Mouse (Mus musculus): Measurements from ENCODE around the gene Bloc1s2.
A peak's percentile ranks its signal among the peaks of the same experiment; 100 is the strongest.

Gene Bloc1s2

DNA sequence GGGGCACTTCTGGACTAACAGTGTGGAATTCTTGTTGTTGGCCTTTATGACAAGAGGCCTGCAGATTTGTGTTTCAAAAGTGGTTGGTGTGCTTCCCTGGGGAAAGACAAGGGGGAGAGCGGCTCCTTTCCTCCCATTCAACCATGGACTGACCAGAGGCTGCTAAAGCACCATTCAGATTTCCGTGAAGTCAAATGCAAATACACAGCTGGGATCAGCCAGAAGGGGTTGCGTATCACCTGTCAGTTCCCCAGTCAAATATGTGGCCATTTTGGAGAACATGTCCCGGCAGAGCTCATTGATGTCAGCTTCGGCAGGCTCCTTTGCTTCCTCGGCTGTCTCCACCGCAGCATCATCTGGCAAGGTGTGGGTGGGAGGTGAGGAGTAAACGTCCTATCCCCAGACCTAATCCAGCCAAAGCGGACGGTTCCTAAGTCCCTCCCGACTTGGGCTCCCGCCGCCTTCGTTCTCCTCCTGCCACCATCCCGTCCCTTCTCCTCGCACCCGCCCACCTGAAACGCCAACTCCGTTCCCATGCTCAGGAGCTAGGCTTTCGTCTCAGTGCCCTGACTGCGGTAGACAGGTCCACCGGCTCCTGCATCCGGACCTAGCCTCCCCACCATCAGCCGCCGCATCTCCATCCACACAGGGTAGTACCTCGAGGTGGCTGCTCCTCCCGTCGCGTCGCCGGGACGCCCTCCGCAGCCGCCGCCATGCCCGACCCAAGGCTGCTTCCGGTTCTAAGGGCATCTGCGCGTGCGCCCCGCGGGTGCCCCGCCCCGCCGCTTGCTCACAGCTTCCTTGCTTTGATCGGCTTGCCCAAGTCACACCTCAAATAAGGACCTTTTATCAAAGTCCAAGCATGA, at the start of gene Bloc1s2:
Gene Bloc1s2 (minus strand): TSS at position 745 of the 866 bp plus-strand sequence.
- DNase-seq (ENCODE audit: low read depth), result peak; percentile 94

DNA sequence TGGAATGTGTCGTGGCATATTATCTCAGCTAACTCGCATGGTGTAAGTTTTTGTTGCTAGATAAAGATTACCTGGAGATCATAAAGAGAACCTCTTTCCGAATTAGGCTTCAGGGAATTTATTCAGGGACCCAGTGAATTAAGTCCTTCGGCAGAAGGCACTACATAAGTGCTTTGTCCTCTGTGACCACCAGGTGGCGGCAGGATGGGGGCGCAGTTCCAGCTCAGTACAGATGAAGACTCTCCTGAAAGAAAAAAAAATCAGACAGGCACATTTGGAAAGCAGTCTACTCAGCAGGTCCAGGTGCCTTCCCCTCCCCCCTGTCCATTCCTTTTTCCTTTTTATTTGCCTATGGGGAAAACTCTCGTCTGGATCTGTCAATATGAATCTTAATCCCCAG, 48.9 kb upstream of the Bloc1s2 start:
- DNase-seq (ENCODE audit: low read depth), result peak; percentile 70

DNA sequence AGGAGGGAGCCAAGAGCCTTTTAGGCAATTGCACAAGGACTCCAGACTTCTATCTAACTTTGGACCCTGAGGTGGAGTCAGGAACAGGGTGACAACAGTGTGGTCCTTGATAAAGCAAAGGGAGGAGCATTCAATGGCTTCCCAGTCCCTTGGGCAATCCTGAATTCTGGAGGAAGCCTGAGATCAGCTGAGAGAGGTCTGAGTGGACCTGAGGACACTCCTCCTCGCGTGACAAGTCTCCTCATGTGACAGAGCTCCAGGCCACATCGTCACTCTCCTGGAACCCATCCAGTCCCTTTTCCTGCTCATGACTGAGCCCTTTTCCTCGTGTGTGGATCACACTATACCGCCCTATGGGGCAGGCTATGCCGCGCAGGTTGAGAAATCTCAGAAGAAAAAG, 47.7 kb upstream of the Bloc1s2 start:
- DNase-seq (ENCODE audit: low read depth), result no peak

DNA sequence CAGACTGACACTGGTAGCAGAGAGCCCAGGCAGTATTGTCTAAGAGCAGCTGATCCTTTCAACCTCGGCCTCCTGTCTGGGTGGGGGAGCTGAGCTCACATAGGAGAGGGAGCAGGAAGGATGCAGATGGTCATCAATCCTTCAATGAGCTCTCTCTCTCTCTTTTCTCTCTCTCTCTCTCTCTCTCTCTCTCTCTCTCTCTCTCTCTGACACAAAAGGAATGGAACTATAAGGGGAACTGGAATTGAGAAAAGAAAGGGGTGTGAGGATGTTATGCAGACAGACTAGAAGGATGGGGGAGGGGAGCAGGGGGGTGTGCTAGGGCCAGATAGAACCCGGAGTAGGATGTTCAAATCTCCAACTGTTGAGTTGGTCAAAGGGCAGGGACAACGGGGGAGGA, 46.1 kb upstream of the Bloc1s2 start, which contains the start of gene Pkd2l1:
Gene Pkd2l1 (minus strand): TSS at position 101 of the 400 bp plus-strand sequence.
- DNase-seq (ENCODE audit: low read depth), result no peak

DNA sequence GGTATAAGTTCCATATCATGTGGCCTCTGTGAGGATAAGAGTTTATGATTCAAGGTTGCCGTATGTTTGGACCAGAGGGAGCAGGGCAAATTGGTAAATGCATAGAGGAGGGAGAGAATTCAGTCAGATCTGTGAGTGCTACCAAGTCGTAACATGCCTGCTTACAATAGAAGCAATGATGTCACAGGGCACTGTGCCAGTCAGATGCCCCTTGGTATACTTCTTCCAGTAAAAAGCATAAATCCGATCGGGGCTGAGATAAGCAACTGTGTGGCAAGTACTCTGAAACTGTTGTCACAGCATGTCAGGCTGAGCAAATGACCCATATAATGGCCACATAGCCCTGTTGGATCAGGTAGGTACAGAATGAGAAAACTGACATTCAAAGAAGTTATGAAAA, 42.8 kb upstream of the Bloc1s2 start:
- DNase-seq (ENCODE audit: low read depth), result no peak

DNA sequence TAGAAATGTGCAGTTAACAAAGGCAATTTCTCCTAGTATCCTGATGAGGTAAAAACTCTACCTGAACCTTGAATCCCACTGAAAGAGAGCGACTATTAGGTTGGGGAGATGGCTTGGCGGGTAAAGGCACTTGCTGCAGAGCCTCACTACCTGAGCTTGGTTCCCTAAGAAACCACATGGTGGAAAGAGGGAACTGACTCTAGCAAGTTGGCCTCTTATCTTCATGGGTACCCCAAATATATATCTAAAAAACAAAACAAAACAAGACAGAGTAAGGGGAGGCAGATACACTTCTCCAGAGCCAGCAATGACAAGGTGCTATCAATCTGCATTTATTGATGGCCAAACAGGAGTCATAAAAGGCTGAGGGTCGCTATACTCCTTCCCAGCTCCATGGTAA, 37.7 kb upstream of the Bloc1s2 start:
- no peak for DNase-seq (ENCODE audit: low read depth)

DNA sequence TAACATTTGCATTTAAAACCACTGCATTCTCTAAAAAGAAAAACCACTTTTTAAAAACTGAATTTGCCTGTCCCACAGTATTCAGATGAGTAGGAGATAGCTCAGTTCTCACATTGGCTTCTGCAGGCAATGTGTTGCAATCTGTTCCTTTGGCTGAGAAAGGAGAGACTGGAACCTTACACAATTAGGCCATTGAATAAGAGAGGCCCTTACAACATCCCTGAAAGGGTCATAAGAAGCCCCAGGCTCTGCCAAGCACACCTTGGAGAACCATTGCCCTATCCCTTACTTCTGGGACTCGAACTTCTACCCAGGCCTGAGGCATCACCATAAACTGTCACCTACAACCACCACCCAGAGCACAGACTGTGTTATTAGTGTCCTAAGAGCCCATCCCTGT, 34.3 kb upstream of the Bloc1s2 start:
- no peak for DNase-seq (ENCODE audit: low read depth)

DNA sequence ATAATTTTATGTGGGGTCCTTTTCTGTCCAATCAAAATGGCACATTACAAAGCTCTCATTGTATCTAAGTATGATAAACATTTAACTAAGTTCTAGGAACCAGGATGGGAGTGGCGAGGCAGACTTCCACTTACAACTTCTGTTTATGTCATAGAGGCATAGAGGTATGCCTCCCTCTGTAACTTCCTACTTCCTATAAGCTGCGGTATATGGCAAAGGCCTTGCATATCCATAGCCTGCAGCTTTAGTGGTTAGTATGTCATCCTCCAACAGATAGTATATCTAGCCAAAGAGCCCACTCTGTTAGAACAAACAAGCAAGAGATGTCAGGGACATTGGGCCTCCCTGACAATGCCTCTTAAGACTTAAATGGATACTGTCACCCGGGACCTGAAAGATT, 30.5 kb upstream of the Bloc1s2 start:
- no peak for DNase-seq (ENCODE audit: low read depth)

DNA sequence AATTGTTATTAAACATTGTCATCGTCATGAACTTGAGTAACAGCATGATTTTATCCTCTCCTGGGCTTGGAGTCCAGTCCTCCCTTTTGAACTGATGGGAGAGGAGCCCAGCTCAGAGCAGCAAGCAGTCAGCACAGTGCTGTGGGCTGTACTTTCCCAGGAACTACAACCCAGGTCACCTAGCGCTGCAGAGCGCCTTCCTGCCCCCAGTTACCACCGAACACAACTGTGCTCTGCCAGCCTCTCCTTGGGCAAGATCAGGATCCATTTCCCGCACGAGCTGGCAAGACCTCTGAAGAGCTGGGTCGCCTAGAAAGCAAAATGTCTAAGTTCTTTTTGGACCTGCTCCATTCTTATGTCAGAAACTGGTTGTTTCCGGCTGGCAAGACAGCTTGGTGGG, 28.6 kb upstream of the Bloc1s2 start:
- no peak for DNase-seq (ENCODE audit: low read depth)

DNA sequence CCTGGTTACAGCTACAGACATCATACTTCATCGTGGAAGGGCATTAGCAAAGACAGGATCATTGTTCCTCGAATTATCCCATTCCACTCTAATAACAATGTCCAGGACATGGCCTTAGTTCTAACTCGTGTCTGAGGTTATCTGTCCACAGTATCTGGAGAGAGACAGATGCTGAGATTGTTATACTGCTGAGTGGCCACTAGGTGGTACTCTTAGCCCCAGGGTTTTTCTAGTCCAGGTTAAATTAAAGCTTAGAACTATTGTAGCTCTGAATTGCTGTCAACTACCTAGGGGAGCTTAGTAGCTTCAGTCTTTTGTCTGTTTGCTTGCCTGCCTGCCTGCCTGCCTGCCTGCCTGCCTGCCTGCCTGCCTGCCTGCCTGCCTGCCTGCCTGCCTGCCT, 15.3 kb upstream of the Bloc1s2 start:
- DNase-seq (ENCODE audit: low read depth), result peak; percentile 45

DNA sequence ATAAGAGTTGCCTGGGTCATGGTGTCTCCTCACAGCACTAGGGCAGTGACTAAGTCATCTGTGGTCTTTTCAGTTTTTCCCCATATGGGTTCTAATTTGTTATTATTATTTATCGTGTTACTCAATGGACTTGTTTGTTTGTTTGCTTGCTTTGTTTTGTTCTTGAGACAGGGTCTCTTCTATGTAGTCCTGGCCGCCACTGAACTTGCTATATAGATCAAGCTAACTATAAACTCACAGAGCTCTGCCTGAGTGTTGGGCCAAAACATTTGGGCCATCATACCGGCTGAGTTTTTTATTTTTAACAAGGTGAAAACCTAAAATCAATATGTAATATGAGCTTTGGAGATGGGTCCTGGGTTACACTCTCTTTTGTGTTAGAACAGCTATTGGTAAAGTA, 13.1 kb upstream of the Bloc1s2 start:
- no peak for DNase-seq (ENCODE audit: low read depth)

DNA sequence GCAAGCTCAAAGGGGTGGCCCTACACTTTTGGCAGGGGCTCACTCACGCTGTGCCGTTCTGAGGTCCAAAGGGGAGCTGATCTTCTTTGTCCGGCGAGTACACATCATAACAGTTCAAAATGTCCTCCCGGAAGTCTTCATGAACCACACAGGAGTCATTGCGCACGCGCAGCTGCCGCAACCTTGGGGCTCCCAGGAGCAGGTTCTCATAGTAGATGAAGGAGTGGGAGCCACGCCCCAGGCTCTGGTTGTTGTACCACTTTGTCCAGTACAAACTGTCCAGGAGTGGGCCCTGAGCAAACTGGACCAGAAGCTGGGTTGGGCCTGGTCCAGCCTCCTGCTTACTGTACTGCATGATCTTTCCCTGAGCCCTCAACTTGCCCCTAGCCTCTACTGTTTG, 10.8 kb upstream of the Bloc1s2 start:
- DNase-seq (ENCODE audit: low read depth), result no peak

DNA sequence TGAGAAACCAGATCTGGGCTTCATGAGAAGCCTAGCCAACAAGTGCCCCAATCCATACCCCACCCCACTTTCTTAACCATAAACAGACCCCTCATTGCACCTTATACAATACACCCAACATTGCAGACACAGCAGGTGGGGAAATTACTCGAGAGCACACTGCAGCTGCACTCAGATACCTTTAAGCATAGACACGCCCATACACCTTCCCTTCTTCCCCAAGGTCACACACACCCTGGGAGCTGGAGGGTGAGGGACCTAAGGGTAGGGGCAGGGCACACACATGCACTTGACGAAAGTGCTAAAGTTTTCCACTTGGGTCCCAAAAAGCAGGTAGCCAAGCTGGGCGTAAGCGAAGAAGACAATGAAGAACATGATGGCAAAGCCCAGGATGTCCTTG, 7.5 kb upstream of the Bloc1s2 start:
- no peak for DNase-seq (ENCODE audit: low read depth)

DNA sequence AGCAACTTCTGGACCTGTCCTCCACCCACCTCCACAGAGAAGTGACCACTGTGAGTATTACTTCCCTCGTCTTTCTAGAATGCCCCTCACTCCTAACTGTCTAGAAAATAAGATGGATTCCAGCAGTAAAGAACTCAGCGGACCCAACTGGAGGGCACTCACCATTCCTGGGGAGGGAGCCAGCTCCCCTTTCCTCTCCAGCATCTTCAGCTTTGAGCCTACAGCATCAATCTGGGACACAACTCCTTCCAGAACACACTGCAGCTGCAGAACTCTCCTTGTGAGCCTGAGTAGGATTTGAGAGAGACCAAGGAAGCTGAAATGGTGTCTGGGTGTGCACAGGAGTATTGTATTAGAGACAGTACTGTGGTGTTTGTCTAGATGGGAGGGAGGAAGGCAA, 2.7 kb upstream of the Bloc1s2 start:
- DNase-seq (ENCODE audit: low read depth), result no peak

DNA sequence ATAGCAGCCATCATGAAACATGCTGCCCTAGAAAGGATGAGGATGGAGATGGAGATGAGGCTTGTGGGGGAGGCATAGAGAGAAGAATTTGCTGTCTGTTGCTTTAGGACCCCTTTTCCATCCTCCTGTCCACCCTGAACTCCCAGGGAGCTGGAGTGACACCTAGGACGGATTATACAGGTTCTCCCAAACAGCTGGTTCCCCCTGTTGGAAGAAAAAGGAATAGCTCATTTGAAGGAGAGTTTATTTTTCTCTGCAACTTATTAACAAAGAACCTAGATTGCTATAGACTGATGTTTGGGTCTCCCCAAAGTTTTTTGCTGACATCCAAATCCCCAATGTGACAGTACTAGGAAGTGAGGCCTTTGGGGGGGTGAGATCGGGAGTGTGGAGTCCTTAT, 2.1 kb upstream of the Bloc1s2 start:
- peak; percentile 26 for DNase-seq (ENCODE audit: low read depth)

DNA sequence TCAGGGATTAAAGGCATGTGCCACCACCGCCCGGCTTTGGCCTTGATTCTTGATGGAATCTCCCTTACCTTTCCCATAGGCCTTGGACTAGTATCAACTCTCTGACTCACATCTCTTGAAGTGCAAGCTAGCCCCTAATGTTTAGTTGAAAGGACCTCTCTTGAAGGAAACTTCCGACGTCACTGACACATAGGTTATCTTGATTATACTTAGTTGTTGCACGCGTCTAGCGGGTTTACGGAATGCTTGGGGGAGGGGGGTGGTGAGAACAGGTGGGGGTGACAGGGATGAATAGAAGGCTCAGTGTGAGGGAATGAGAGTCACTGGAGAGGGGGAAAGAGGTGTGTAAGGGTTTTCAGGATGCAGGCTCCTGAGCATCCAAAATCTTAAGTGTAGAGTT, 705 bp upstream of the Bloc1s2 start:
- DNase-seq (ENCODE audit: low read depth), result no peak

DNA sequence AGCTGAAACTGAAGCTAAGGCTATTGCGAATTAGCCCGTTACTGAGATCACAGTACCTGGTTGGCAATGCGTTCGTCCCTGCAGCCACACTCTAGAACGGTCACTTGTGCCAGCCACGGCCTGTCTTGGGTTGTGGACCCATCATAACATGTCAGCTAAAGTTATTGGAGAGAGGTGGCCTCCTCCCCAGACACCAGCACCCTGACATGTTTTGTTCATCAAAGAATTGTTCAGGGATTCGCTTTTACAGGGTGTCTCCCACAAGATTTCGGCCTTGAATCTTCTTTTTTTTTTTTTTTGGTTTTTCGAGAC, 278 bp upstream of the Bloc1s2 start:
- DNase-seq (ENCODE audit: low read depth), result no peak

DNA sequence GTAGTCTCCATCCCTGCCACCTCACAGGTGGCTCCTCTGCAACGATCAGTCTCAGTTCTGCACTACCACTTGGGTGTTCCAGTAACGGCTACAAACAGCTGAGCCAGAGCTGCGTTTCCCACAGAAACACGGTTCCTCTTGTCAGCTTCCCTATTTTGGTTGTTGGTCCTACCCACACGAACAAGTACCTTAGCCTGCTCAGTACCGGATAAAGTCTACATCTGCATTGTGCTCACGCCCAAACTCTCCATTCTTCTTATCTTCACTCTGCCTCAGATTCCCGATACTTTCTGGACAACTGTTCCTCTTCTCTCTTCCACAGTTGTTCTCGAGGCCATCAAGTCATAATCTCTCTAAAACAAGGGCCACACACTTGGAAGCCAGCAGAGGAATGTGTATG, 1.9 kb downstream of the Bloc1s2 start:
- DNase-seq (ENCODE audit: low read depth), result no peak

DNA sequence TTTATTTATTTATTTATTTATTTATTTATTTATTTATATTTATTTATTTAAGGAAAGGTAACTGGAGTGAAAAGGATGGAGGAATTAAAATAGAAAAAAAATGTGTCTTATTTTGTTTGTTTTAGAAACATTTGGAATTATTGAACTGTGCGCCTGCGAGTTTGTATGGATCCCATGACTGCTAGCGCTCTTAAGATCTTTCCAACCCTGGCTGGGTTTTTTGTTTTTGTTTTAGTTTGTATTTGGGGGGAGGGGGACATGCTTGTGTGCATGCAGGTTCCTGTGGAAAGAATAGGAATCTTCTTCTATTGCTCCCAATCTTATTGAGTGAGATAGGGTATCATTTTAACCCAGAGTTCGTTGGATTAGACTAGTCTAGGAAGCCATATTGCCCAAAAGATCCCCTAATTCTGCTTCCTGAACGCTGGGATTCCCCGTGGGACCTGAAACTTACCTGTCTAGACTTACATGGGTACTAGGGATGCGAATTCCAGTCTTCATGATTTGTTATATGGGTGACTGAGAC, 10.2 kb downstream of the Bloc1s2 start:
- peak; percentile 20 for DNase-seq (ENCODE audit: low read depth)

DNA sequence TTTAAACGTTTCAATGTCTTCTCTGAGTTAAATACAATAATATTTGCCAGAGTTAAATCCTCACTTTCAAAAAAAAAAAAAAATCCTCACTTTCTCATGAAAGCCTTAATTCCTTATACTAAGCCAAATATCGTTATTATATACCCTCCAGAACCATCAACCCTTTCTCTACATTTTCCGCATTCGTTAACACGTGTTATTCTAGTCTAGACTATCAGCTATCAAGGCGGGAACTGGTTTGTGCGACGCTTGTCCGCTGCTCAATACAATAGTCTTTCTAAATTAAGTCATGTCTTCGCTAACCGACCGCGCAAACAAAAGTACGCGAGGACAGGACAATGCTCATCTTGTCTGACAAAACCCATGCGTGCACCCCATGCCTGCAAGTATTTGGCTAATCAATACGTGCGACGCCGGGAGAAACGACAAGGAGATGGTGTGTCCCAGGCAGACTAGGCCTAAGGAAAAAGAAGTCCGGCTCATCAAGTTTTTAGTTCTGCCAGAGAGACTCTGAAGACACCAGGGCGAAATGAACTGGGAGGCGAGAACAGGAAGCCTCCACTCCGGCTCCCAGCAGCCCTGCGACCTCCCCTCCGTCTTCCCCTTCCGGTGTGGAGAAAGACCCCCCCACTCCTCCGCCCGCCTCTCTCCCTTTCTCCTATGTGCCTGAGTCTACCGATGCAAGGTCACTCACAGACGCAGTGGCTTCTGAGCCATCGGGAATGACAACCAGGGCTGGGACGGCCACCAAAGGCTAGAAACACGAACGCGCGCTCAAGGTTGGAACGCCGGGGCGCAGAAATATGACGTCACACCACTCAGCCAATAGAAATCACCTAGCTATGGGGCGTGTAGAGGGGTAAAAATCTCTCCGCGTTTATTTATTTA, 10.9 kb downstream of the Bloc1s2 start, which contains the start of gene Cwf19l1:
Gene Cwf19l1 (minus strand): TSS at position 805 of the 888 bp plus-strand sequence.
- DNase-seq (ENCODE audit: low read depth), result peak; percentile 92

DNA sequence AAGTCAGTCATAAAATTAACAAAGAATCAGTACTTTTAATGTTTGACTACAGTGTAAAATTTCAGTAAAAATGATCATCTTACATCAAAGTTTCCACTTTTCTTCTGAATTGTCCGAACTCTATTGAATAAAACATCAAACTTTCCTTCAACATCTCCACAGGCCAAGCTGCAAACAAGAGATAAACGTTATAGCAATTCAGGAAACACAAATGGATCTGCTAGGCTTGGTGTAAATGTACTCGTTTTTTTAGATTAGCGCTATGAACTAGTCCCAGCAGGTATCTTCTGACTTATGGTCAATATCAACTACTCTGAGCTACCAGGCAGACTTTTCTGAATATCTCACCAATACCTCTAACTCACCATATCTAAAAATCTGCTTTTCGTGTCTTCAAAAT, 13.3 kb downstream of the Bloc1s2 start:
- DNase-seq (ENCODE audit: low read depth), result no peak

DNA sequence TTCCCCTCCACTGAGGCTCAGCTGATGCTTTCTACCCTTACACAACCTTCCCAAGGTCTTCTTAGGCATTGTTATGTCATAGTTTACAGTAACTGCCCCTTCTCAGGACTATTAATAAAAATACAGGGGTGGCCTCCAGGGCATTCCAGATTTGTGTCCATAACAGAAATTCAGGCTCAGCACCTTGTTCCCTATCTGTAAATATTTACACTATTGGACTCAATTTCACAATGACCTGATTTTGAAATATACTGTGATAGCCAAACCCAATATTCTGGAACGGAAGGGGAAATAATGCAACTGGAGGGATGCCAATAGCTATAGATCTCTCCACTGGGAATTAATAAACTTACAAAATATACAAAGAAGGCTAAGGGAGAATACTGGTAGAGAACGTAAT, 17.7 kb downstream of the Bloc1s2 start:
- no peak for DNase-seq (ENCODE audit: low read depth)

All from naive thymus-derived CD4-positive, alpha-beta T cell, adult 2 months (primary cell).